Mouse (Mus musculus) liver, embryonic 16.5 days (tissue): ENCODE measurements around the gene Ccr4. TPM values are rescaled to one million over a fixed set of nuclear protein-coding genes. Genes with fewer than 3 reads are reported as not detected.
A peak's percentile ranks its signal among the peaks of the same experiment; 100 is the strongest.
"Not testable (repeated sequence)": the region's sequence is repeated elsewhere in the genome, so short reads cannot be mapped to it uniquely, and the experiment has no call there.

Experiments
- ATAC-seq: fragments of 200-750 bp; cut with Nextera tagmentation; 2 replicates; pipeline ENCODE4 v1.8.0; 2017; ENCODE audit warnings: low read depth, mild to moderate bottlenecking, moderate number of reproducible peaks, moderate library complexity
- H3K27ac ChIP-seq: fragments of 300-500 bp; sonication (generic); 2 replicates; pipeline ENCODE4 v1.5.1; 2014; ENCODE audit warnings: mild to moderate bottlenecking, low read length
- H3K27me3 ChIP-seq: fragments of 300-500 bp; sonication (generic); 2 replicates; pipeline ENCODE4 v1.6.1; 2014; ENCODE audit warnings: low read depth, low read length, mixed read lengths; ENCODE audit not compliant: control insufficient read depth, insufficient read depth
- H3K36me3 ChIP-seq: fragments of 300-500 bp; sonication (generic); 2 replicates; pipeline ENCODE4 v1.6.1; 2014; ENCODE audit warnings: mild to moderate bottlenecking; ENCODE audit not compliant: control insufficient read depth, insufficient read depth
- H3K4me1 ChIP-seq: fragments of 300-500 bp; sonication (generic); 2 replicates; pipeline ENCODE4 v1.6.1; 2014; ENCODE audit warnings: low read depth, low read length, mixed read lengths; ENCODE audit not compliant: control insufficient read depth
- H3K4me2 ChIP-seq: fragments of 300-500 bp; sonication (generic); 2 replicates; pipeline ENCODE4 v1.6.1; 2014; ENCODE audit warnings: low read depth, low read length, mixed read lengths
- H3K4me3 ChIP-seq: fragments of 300-500 bp; sonication (generic); 2 replicates; pipeline ENCODE4 v1.5.1; 2014; ENCODE audit warnings: low read depth, mild to moderate bottlenecking, low read length
- H3K9ac ChIP-seq: fragments of 300-500 bp; sonication (generic); 2 replicates; pipeline ENCODE4 v1.6.1; 2014; ENCODE audit warnings: low read depth, low read length
- H3K9me3 ChIP-seq: fragments of 300-500 bp; sonication (generic); replicated peaks from 2 replicates; pipeline ENCODE4 v1.6.1; 2016; ENCODE audit warnings: low read length; ENCODE audit not compliant: control insufficient read depth
- WGBS: fragments of 180-500 bp; shearing (Covaris S2); extraction: QIAGEN DNeasy Blood & Tissue Kit; methylation state at CpG from one replicate; pipeline ENCODE4 v1.1.7; 2014; ENCODE audit not compliant: insufficient replicate concordance; 5-methylcytosine and 5-hydroxymethylcytosine counted together
- polyA plus RNA-seq: library from polyadenylated mRNA; unstranded; fragments of >200 nt; fragmentation: Nextera tagmentation; extraction: Ambion mirVana; gene quantifications from 2 replicates; pipeline ENCODE4 v1.2.1, GENCODE M21; 2015

Ccr4 gene
- polyA plus RNA-seq, 1 experiment from 2014 or later, result not detected

GRCm38 (mm10) chr9:114526581-114526980 is 21.9 kb upstream of the Ccr4 start:
- WGBS, result 50% methylated on average over 8 of the region's 8 CpGs
- no peaks in the 10 kb centered on the region for H3K36me3 ChIP-seq
- peak; percentile 23; the same call in 1 of the 2 replicates for ATAC-seq
- H3K4me2 ChIP-seq, result peak overlapping the region; percentile 62
- peaks cover 10% of the 10 kb centered on the region for H3K4me1 ChIP-seq
- H3K27ac ChIP-seq, result peak overlapping the region; percentile 73
- no peaks in the 10 kb centered on the region for H3K27me3 ChIP-seq
- peak overlapping the region; percentile 28; the same call in 1 of the 2 replicates for H3K9ac ChIP-seq
- peak overlapping the region; percentile 38 for H3K4me3 ChIP-seq
- H3K9me3 ChIP-seq, result no peaks in the 10 kb centered on the region

GRCm38 (mm10) chr9:114525891-114526290 is 21.2 kb upstream of the Ccr4 start:
- H3K36me3 ChIP-seq, result no peaks in the 10 kb centered on the region
- 43% methylated on average over 8 of the region's 8 CpGs for WGBS
- peak overlapping the region; percentile 73 for H3K27ac ChIP-seq
- peaks cover 10% of the 10 kb centered on the region for H3K4me1 ChIP-seq
- ATAC-seq, result no peak
- H3K4me3 ChIP-seq, result no peak overlapping the region
- H3K4me2 ChIP-seq, result no peak overlapping the region
- no peak overlapping the region for H3K9ac ChIP-seq
- H3K27me3 ChIP-seq, result no peaks in the 10 kb centered on the region
- H3K9me3 ChIP-seq, result no peaks in the 10 kb centered on the region

GRCm38 (mm10) chr9:114525073-114525633 is 20.4 kb upstream of the Ccr4 start:
- no peak overlapping the region for H3K27ac ChIP-seq
- H3K9me3 ChIP-seq, result no peaks in the 10 kb centered on the region
- 71% methylated on average over 13 of the region's 15 CpGs for WGBS
- no peak overlapping the region for H3K4me3 ChIP-seq
- no peak overlapping the region for H3K4me2 ChIP-seq
- no peaks in the 10 kb centered on the region for H3K27me3 ChIP-seq
- H3K36me3 ChIP-seq, result no peaks in the 10 kb centered on the region
- no peak for ATAC-seq
- no peak overlapping the region for H3K9ac ChIP-seq
- peaks cover 10% of the 10 kb centered on the region for H3K4me1 ChIP-seq

- ATAC-seq, result peak; percentile 87
- H3K4me3 ChIP-seq, result no peak overlapping the region
- 66% methylated on average over 9 of the region's 9 CpGs for WGBS
- H3K4me2 ChIP-seq, result no peak overlapping the region
- H3K4me1 ChIP-seq, result peaks cover 10% of the 10 kb centered on the region
- no peaks in the 10 kb centered on the region for H3K27me3 ChIP-seq
- H3K36me3 ChIP-seq, result no peaks in the 10 kb centered on the region
- H3K9me3 ChIP-seq, result no peaks in the 10 kb centered on the region
- H3K27ac ChIP-seq, result peak overlapping the region; percentile 68
- H3K9ac ChIP-seq, result no peak overlapping the region
Observed at GRCm38 (mm10) chr9:114522501-114522900, 17.8 kb upstream of the Ccr4 start.

GRCm38 (mm10) chr9:114522041-114522440 is 17.3 kb upstream of the Ccr4 start:
- no peak overlapping the region for H3K9ac ChIP-seq
- no peaks in the 10 kb centered on the region for H3K9me3 ChIP-seq
- ATAC-seq, result no peak
- no peak overlapping the region for H3K4me2 ChIP-seq
- H3K27ac ChIP-seq, result peak overlapping the region; percentile 68; the same call in 1 of the 2 replicates
- peaks cover 9% of the 10 kb centered on the region for H3K4me1 ChIP-seq
- no peaks in the 10 kb centered on the region for H3K36me3 ChIP-seq
- 29% methylated on average over 5 of the region's 5 CpGs for WGBS
- H3K27me3 ChIP-seq, result no peaks in the 10 kb centered on the region
- no peak overlapping the region for H3K4me3 ChIP-seq

GRCm38 (mm10) chr9:114520529-114520928 is 15.8 kb upstream of the Ccr4 start:
- not testable (repeated sequence) for H3K9me3 ChIP-seq, H3K4me2 ChIP-seq, H3K27me3 ChIP-seq, H3K27ac ChIP-seq, H3K4me3 ChIP-seq, ATAC-seq, H3K9ac ChIP-seq, H3K36me3 ChIP-seq, H3K4me1 ChIP-seq
- WGBS, result 50% methylated on average over 4 of the region's 4 CpGs

- ATAC-seq, result no peak
- H3K4me3 ChIP-seq, result no peak overlapping the region
Observed at GRCm38 (mm10) chr9:114518812-114519477, 14.2 kb upstream of the Ccr4 start.

GRCm38 (mm10) chr9:114517924-114518497 is 13.3 kb upstream of the Ccr4 start:
- no peak overlapping the region for H3K9ac ChIP-seq
- 57% methylated on average over 13 of the region's 13 CpGs for WGBS
- H3K4me2 ChIP-seq, result no peak overlapping the region
- H3K9me3 ChIP-seq, result peaks cover 5% of the 10 kb centered on the region; the same call in 1 of the 2 replicates
- H3K4me3 ChIP-seq, result no peak overlapping the region
- no peak for ATAC-seq
- H3K4me1 ChIP-seq, result no peaks in the 10 kb centered on the region; the same call in 1 of the 2 replicates
- peaks cover 8% of the 10 kb centered on the region for H3K36me3 ChIP-seq
- H3K27me3 ChIP-seq, result no peaks in the 10 kb centered on the region
- H3K27ac ChIP-seq, result no peak overlapping the region

More at GRCm38 (mm10) chr9:114518812-114519477, 14.2 kb upstream of the Ccr4 start:
- H3K4me2 ChIP-seq, result no peak overlapping the region
- H3K27ac ChIP-seq, result no peak overlapping the region
- no peaks in the 10 kb centered on the region for H3K9me3 ChIP-seq
- H3K4me1 ChIP-seq, result no peaks in the 10 kb centered on the region; the same call in 1 of the 2 replicates
- no peak overlapping the region for H3K9ac ChIP-seq
- no peaks in the 10 kb centered on the region for H3K36me3 ChIP-seq
- 49% methylated on average over 9 of the region's 9 CpGs for WGBS
- no peaks in the 10 kb centered on the region for H3K27me3 ChIP-seq

GRCm38 (mm10) chr9:114515364-114515763 is 10.6 kb upstream of the Ccr4 start, which contains the start of gene C130032M10Rik:
Gene C130032M10Rik (plus strand): TSS chr9:114515697.
- H3K27ac ChIP-seq, result no peak within 1 kb of the TSS
- 66% methylated on average over 11 of the region's 11 CpGs for WGBS
- H3K27me3 ChIP-seq, result no peaks in the 10 kb centered on the region
- ATAC-seq, result no peak
- H3K9ac ChIP-seq, result no peak within 1 kb of the TSS
- H3K4me2 ChIP-seq, result no peak within 1 kb of the TSS
- peaks cover 14% of the 10 kb centered on the region for H3K36me3 ChIP-seq
- peaks cover 10% of the 10 kb centered on the region; the same call in 1 of the 2 replicates for H3K9me3 ChIP-seq
- H3K4me3 ChIP-seq, result no peak within 1 kb of the TSS
- H3K4me1 ChIP-seq, result no peaks in the 10 kb centered on the region; the same call in 1 of the 2 replicates
